ENCODE assay signal across 12 mouse cellular contexts in the genomic region with DNA sequence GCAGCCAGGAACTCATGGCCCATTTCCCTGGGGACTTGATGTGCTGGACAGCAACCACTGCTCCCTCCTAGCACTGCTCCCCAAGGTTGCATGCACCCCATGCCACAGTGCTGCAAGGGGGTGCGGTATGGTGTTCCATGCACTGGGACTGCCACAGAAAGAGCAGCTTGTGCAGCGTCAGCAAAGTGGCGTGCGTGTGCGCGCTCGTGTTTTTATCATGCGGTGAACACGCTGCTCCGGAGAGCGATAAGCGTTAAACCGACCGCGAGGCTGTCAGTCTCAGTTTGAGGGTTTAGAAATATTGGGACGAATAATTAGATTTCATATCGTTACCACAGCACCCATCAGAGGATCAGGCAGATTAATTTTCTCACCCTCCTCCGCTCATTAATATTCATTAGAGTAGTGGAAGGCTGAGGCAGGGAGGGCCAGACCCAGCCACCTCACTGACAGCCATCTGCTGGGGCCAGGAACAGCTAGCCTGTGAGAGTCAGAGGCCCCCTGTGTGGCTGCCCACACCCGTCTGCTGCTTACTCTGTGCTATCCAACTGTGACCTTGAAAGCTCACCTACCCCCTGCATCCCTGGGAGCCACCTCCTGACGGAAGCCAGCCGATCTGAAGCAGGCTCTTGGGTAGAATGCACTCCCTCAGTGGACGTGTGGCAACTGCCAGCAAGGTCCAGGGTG. TPM values are rescaled to one million over a fixed set of nuclear protein-coding genes. Genes with fewer than 3 reads are reported as not detected.
DNase-seq lines count a peak whose midpoint lies in the region; ATAC-seq and TF ChIP-seq lines count a peak whose summit lies in the region.
"Had no signal": no experiment of that assay in that cellular context is flagged by ENCODE, and none has a peak within 500 bp of the region (broad histone marks: within the 10 kb centered on the region; RNA-seq: fewer than 3 reads in every experiment).

No protein-coding gene starts in this region.

- no peak for TF ChIP-seq POLR2A in spleen, adult 2 months (IDR thresholded peaks at IDR 0.05; ENCODE audit: low read depth, low read length)

- H3K27ac ChIP-seq in embryonic facial prominence, embryonic 12.5 days = 0 out of 2 replicates have a peak overlapping the region, but pooled peaks have one; percentile 1
- H3K27ac ChIP-seq in embryonic facial prominence, embryonic 10.5 days (replicated peaks) = no peak overlapping the region
- peak overlapping the region; percentile 21; the same call in 1 of the 2 replicates for H3K27ac ChIP-seq in spleen, adult 2 months (ENCODE audit: insufficient read depth, low read length)
- no peak overlapping the region for H3K27ac ChIP-seq in kidney, embryonic 14.5 days (ENCODE audit: low read depth, low read length)

- no peaks in the 10 kb centered on the region for H3K9me3 ChIP-seq in embryonic facial prominence, embryonic 12.5 days
- no peaks in the 10 kb centered on the region for H3K9me3 ChIP-seq in embryonic facial prominence, embryonic 10.5 days
- H3K9me3 ChIP-seq in kidney, embryonic 14.5 days (ENCODE audit: control insufficient read depth, low read length) = no peaks in the 10 kb centered on the region

- H3K4me1 ChIP-seq in embryonic facial prominence, embryonic 12.5 days = peaks cover 10% of the 10 kb centered on the region; the same call in 1 of the 2 replicates
- peaks cover 43% of the 10 kb centered on the region for H3K4me1 ChIP-seq in embryonic facial prominence, embryonic 10.5 days
- H3K4me1 ChIP-seq in spleen, adult 2 months (ENCODE audit: control insufficient read depth, insufficient read depth, insufficient read length) = no peaks in the 10 kb centered on the region; the same call in 1 of the 2 replicates
- peaks cover 13% of the 10 kb centered on the region; the same call in 1 of the 2 replicates for H3K4me1 ChIP-seq in kidney, embryonic 14.5 days (ENCODE audit: control insufficient read depth, insufficient read depth, low read length)

- DNase-seq in embryonic facial prominence, embryonic 10.5 days (ENCODE audit: low spot score) = no peak
- no peak for DNase-seq in spleen, adult 2 months (ENCODE audit: low read depth in 1 of 2, low spot score in 2 of 2)
- DNase-seq in spleen, adult 12 weeks (ENCODE audit: low spot score) = no peak
- no peak for DNase-seq in urinary bladder, postnatal 10 days (ENCODE audit: low spot score)
- DNase-seq in thymus, postnatal 10 days (ENCODE audit: low spot score in 2 of 2) = no peak
- DNase-seq: heart, adult 2 months; layer of hippocampus, postnatal 36 days; right cerebral cortex, postnatal 14 days had no signal

- peaks cover 30% of the 10 kb centered on the region for H3K27me3 ChIP-seq in embryonic facial prominence, embryonic 12.5 days
- peaks cover 73% of the 10 kb centered on the region for H3K27me3 ChIP-seq in embryonic facial prominence, embryonic 10.5 days (replicated peaks; ENCODE audit: low read depth, poor library complexity, severe bottlenecking)
- H3K27me3 ChIP-seq in spleen, adult 2 months (ENCODE audit: control insufficient read depth, insufficient read depth, low read length) = no peaks in the 10 kb centered on the region
- peaks cover 5% of the 10 kb centered on the region; the same call in 1 of the 2 replicates for H3K27me3 ChIP-seq in kidney, embryonic 14.5 days (ENCODE audit: control insufficient read depth, insufficient read depth, low read length)

- peaks cover 5% of the 10 kb centered on the region; the same call in 1 of the 2 replicates for H3K36me3 ChIP-seq in embryonic facial prominence, embryonic 12.5 days
- H3K36me3 ChIP-seq in embryonic facial prominence, embryonic 10.5 days (replicated peaks) = peaks cover 19% of the 10 kb centered on the region
- H3K36me3 ChIP-seq in spleen, adult 2 months (ENCODE audit: control insufficient read depth, insufficient read depth, low read length) = peaks cover 5% of the 10 kb centered on the region
- H3K36me3 ChIP-seq in kidney, embryonic 14.5 days (ENCODE audit: control insufficient read depth, insufficient read depth, low read length) = peaks cover 18% of the 10 kb centered on the region

- TF ChIP-seq CTCF in spleen, adult 2 months (IDR thresholded peaks at IDR 0.05; ENCODE audit: extremely low read depth, insufficient read depth, insufficient read length, insufficient replicate concordance) = no peak

- no peak overlapping the region for H3K4me2 ChIP-seq in embryonic facial prominence, embryonic 12.5 days (replicated peaks)
- no peak overlapping the region for H3K4me2 ChIP-seq in kidney, embryonic 14.5 days (replicated peaks; ENCODE audit: low read depth, low read length)

- no peak for ATAC-seq in embryonic facial prominence, embryonic 12.5 days (ENCODE audit: insufficient number of reproducible peaks, insufficient read depth, low FRiP score, low TSS enrichment)
- ATAC-seq in megakaryocyte-erythroid progenitor cell, adult 5-6 weeks (replicated peaks; ENCODE audit: low FRiP score, low TSS enrichment, poor library complexity, severe bottlenecking) = peak; percentile 46
- ATAC-seq in kidney, embryonic 14.5 days (ENCODE audit: low FRiP score, low TSS enrichment) = no peak

- no peak overlapping the region for H3K9ac ChIP-seq in embryonic facial prominence, embryonic 12.5 days
- H3K9ac ChIP-seq in kidney, embryonic 14.5 days (ENCODE audit: low read depth, low read length) = no peak overlapping the region

- no peak overlapping the region for H3K4me3 ChIP-seq in embryonic facial prominence, embryonic 12.5 days
- no peak overlapping the region for H3K4me3 ChIP-seq in embryonic facial prominence, embryonic 10.5 days
- H3K4me3 ChIP-seq in spleen, adult 2 months (ENCODE audit: extremely low read depth, insufficient read depth, insufficient read length) = no peak overlapping the region
- H3K4me3 ChIP-seq in kidney, embryonic 14.5 days (ENCODE audit: low read length) = no peak overlapping the region
- H3K4me3 ChIP-seq: heart, adult 2 months had no signal

- 80% methylated on average over 22 of the region's 22 CpGs for WGBS in embryonic facial prominence, embryonic 12.5 days
- 77% methylated on average over 22 of the region's 22 CpGs for WGBS in embryonic facial prominence, embryonic 10.5 days
- 83% methylated on average over 22 of the region's 22 CpGs for WGBS in spleen, adult 2 months
- WGBS in kidney, embryonic 14.5 days = 82% methylated on average over 22 of the region's 22 CpGs

RNA-seq across cellular contexts. Expression of gene Trhr2, which starts 30.9 kb away (rescaled TPM):
- 0.32 and 0.39 TPM in 2 replicates for polyA plus RNA-seq in embryonic facial prominence, embryonic 12.5 days (2016; fragmentation: Nextera tagmentation; extraction: Ambion mirVana)
- polyA plus RNA-seq in embryonic facial prominence, embryonic 10.5 days (2016; fragmentation: Nextera tagmentation; extraction: Ambion mirVana) = not detected in 2 replicates
- polyA plus RNA-seq in spleen, adult 2 months (2012; rRNA removed) = 0.12 TPM in 1 of 2 replicates, not detected in the other
- not detected in 2 replicates for total RNA-seq in megakaryocyte-erythroid progenitor cell, adult 5-6 weeks (2014; fragmentation: Nextera tagmentation)
- total RNA-seq in megakaryocyte-erythroid progenitor cell, adult 5-6 weeks (2017) = not detected in 2 replicates
- not detected in 2 replicates for polyA plus RNA-seq in kidney, embryonic 14.5 days (2014; fragmentation: Nextera tagmentation; extraction: Ambion mirVana)
- total RNA-seq: heart, adult 2 months had no signal
- polyA plus RNA-seq: embryonic facial prominence, embryonic 11.5 days; heart, adult 2 months had no signal

RNA-seq across cellular contexts. Expression of gene Zc3h18, which starts 46.7 kb away (rescaled TPM):
- polyA plus RNA-seq in embryonic facial prominence, embryonic 12.5 days (2016; fragmentation: Nextera tagmentation; extraction: Ambion mirVana) = 66.1 and 67.9 TPM in 2 replicates
- polyA plus RNA-seq in embryonic facial prominence, embryonic 10.5 days (2016; fragmentation: Nextera tagmentation; extraction: Ambion mirVana) = 81.8 and 82.5 TPM in 2 replicates
- polyA plus RNA-seq in spleen, adult 2 months (2012; rRNA removed) = 29.1 and 30.2 TPM in 2 replicates
- total RNA-seq in megakaryocyte-erythroid progenitor cell, adult 5-6 weeks (2014; fragmentation: Nextera tagmentation) = 69.7 and 77.5 TPM in 2 replicates
- total RNA-seq in megakaryocyte-erythroid progenitor cell, adult 5-6 weeks (2017) = 81.4 and 93.2 TPM in 2 replicates
- polyA plus RNA-seq in kidney, embryonic 14.5 days (2014; fragmentation: Nextera tagmentation; extraction: Ambion mirVana) = 35.7 and 43.8 TPM in 2 replicates

RNA-seq across cellular contexts. Expression of gene Zfpm1, which starts 47.8 kb away (rescaled TPM):
- polyA plus RNA-seq in embryonic facial prominence, embryonic 12.5 days (2016; fragmentation: Nextera tagmentation; extraction: Ambion mirVana) = 2.1 and 2.8 TPM in 2 replicates
- polyA plus RNA-seq in embryonic facial prominence, embryonic 10.5 days (2016; fragmentation: Nextera tagmentation; extraction: Ambion mirVana) = 1.5 and 2.0 TPM in 2 replicates
- polyA plus RNA-seq in spleen, adult 2 months (2012; rRNA removed) = 73.3 and 113 TPM in 2 replicates
- total RNA-seq in megakaryocyte-erythroid progenitor cell, adult 5-6 weeks (2014; fragmentation: Nextera tagmentation) = 188 and 219 TPM in 2 replicates
- 43.8 and 102 TPM in 2 replicates for total RNA-seq in megakaryocyte-erythroid progenitor cell, adult 5-6 weeks (2017)
- 2.7 and 2.8 TPM in 2 replicates for polyA plus RNA-seq in kidney, embryonic 14.5 days (2014; fragmentation: Nextera tagmentation; extraction: Ambion mirVana)

Comparison
In these comparisons a context has a peak if more than half of its experiments do, and no peak if none do; other contexts are left out.
1. H3K27ac ChIP-seq: peak in embryonic facial prominence, embryonic 12.5 days (single experiment) and spleen, adult 2 months (single experiment); none in embryonic facial prominence, embryonic 10.5 days (single experiment) and kidney, embryonic 14.5 days (single experiment).
2. RNA of gene Zfpm1, which starts 47.8 kb away (polyA plus RNA-seq): 73.3 to 113 TPM in spleen, adult 2 months; 2.1 to 2.8 TPM in embryonic facial prominence, embryonic 12.5 days, 2.7 to 2.8 TPM in kidney, embryonic 14.5 days and 1.5 to 2.0 TPM in embryonic facial prominence, embryonic 10.5 days; every median in the first group is over 10 times any median in the second.